Mouse (Mus musculus) embryonic facial prominence, embryonic 14.5 days (tissue): Measurements from ENCODE around the gene D930007J09Rik. TPM values are rescaled to one million over a fixed set of nuclear protein-coding genes. Genes with fewer than 3 reads are reported as not detected.
A peak's percentile ranks its signal among the peaks of the same experiment; 100 is the strongest.

ENCODE experiments used
- ATAC-seq: fragments of 200-750 bp; cut with Nextera tagmentation; 2 replicates; pipeline ENCODE4 v1.8.0; 2017; ENCODE audit warnings: low read depth, moderate number of reproducible peaks, moderate TSS enrichment
- DNase-seq: peaks from one replicate; pipeline ENCODE4 v3.0.0-alpha.2; 2015; ENCODE audit warnings: low spot score
- H3K27ac ChIP-seq: fragments of 300-500 bp; sonication (generic); replicated peaks from 2 replicates; pipeline ENCODE4 v1.5.1; 2014; ENCODE audit warnings: low read depth, mild to moderate bottlenecking, low read length, moderate library complexity
- H3K27me3 ChIP-seq: fragments of 300-500 bp; sonication (generic); replicated peaks from 2 replicates; pipeline ENCODE4 v1.6.1; 2014; ENCODE audit warnings: low read length; ENCODE audit not compliant: control insufficient read depth, insufficient read depth
- H3K36me3 ChIP-seq: fragments of 300-500 bp; sonication (generic); 2 replicates; pipeline ENCODE4 v1.6.1; 2014; ENCODE audit warnings: low read length, mixed read lengths; ENCODE audit not compliant: control insufficient read depth, insufficient read depth
- H3K4me1 ChIP-seq: fragments of 300-500 bp; sonication (generic); 2 replicates; pipeline ENCODE4 v1.6.1; 2014; ENCODE audit warnings: antibody characterized with exemption, low read length; ENCODE audit not compliant: control insufficient read depth, insufficient read depth
- H3K4me2 ChIP-seq: fragments of 300-500 bp; sonication (generic); 2 replicates; pipeline ENCODE4 v1.6.1; 2014; ENCODE audit warnings: low read depth, mild to moderate bottlenecking, low read length, moderate library complexity, mixed read lengths
- H3K4me3 ChIP-seq: fragments of 300-500 bp; sonication (generic); 2 replicates; pipeline ENCODE4 v1.5.1; 2014; ENCODE audit warnings: low read depth, mild to moderate bottlenecking, low read length
- H3K9ac ChIP-seq: fragments of 300-500 bp; sonication (generic); 2 replicates; pipeline ENCODE4 v1.6.1; 2014; ENCODE audit warnings: low read depth, mild to moderate bottlenecking, low read length, moderate library complexity, mixed read lengths
- H3K9me3 ChIP-seq: fragments of 300-500 bp; sonication (generic); 2 replicates; pipeline ENCODE4 v1.6.1; 2016; ENCODE audit warnings: low read length; ENCODE audit not compliant: control insufficient read depth
- WGBS: fragments of 180-500 bp; shearing (Covaris S2); extraction: QIAGEN DNeasy Blood & Tissue Kit; methylation state at CpG from one replicate; pipeline ENCODE4 v1.1.7; 2014; 5-methylcytosine and 5-hydroxymethylcytosine counted together
- polyA plus RNA-seq: library from polyadenylated mRNA; unstranded; fragments of >200 nt; fragmentation: Nextera tagmentation; extraction: Ambion mirVana; gene quantifications from 2 replicates; pipeline ENCODE4 v1.2.1, GENCODE M21; 2014

The D930007J09Rik gene
- not detected in 2 replicates for polyA plus RNA-seq

- Histone ChIP-seq H3K4me2 (peak within 1 kb of the TSS; percentile 89), H3K9ac (peak within 1 kb of the TSS; percentile 84), H3K4me3 (peak within 1 kb of the TSS; percentile 86), H3K9me3 (no peaks in the 10 kb centered on the region), H3K4me1 (peaks cover 18% of the 10 kb centered on the region), H3K27me3 (no peaks in the 10 kb centered on the region), H3K27ac (peak within 1 kb of the TSS; percentile 86), H3K36me3 (peaks cover 17% of the 10 kb centered on the region)
- ATAC-seq (peak; percentile 38), DNase-seq (peak; percentile 42)
- 0% methylated on average over 69 of the region's 95 CpGs for WGBS
These were observed at the start of gene D930007J09Rik for GRCm38 (mm10) chr13:32802259-32803081. D930007J09Rik (minus strand) TSS chr13:32802849.

- WGBS, result 14% methylated on average over 7 of the region's 7 CpGs
- Histone ChIP-seq H3K4me1 (no peaks in the 10 kb centered on the region; the same call in 1 of the 2 replicates), H3K4me3 (no peak overlapping the region), H3K27ac (no peak overlapping the region), H3K4me2 (no peak overlapping the region), H3K36me3 (no peaks in the 10 kb centered on the region), H3K27me3 (no peaks in the 10 kb centered on the region), H3K9ac (no peak overlapping the region), H3K9me3 (no peaks in the 10 kb centered on the region)
- ATAC-seq, result no peak
- peak; percentile 72 for DNase-seq
These were observed 49.3 kb upstream of the D930007J09Rik start for GRCm38 (mm10) chr13:32851967-32852366.

- no peaks in the 10 kb centered on the region for H3K36me3 ChIP-seq
- ATAC-seq, result peak; percentile 74; the same call in 1 of the 2 replicates
- no peaks in the 10 kb centered on the region; the same call in 1 of the 2 replicates for H3K4me1 ChIP-seq
- WGBS, result 55% methylated on average over 10 of the region's 10 CpGs
- H3K27ac ChIP-seq, result no peak within 1 kb of the TSS
- no peaks in the 10 kb centered on the region for H3K9me3 ChIP-seq
- H3K27me3 ChIP-seq, result no peaks in the 10 kb centered on the region
- peak; percentile 90 for DNase-seq
- peak within 1 kb of the TSS; percentile 32; the same call in 1 of the 2 replicates for H3K4me2 ChIP-seq
- no peak within 1 kb of the TSS for H3K4me3 ChIP-seq
- H3K9ac ChIP-seq, result no peak within 1 kb of the TSS
These were observed 48.2 kb upstream of the D930007J09Rik start, which contains the start of gene Serpinb1a for GRCm38 (mm10) chr13:32850668-32851404. Serpinb1a (minus strand) TSS chr13:32851185.

GRCm38 (mm10) chr13:32850156-32850555 lies 47.5 kb upstream of the D930007J09Rik start:
- ATAC-seq, result no peak
- Histone ChIP-seq H3K4me3 (no peak overlapping the region), H3K27ac (no peak overlapping the region), H3K36me3 (no peaks in the 10 kb centered on the region), H3K27me3 (no peaks in the 10 kb centered on the region), H3K9ac (no peak overlapping the region), H3K4me2 (no peak overlapping the region), H3K9me3 (no peaks in the 10 kb centered on the region), H3K4me1 (no peaks in the 10 kb centered on the region; the same call in 1 of the 2 replicates)
- peak; percentile 35 for DNase-seq
- WGBS, result 73% methylated on average over 1 of the region's 1 CpGs

- Histone ChIP-seq H3K4me1 (no peaks in the 10 kb centered on the region; the same call in 1 of the 2 replicates), H3K9me3 (no peaks in the 10 kb centered on the region), H3K9ac (no peak overlapping the region), H3K27ac (no peak overlapping the region), H3K27me3 (no peaks in the 10 kb centered on the region), H3K4me2 (no peak overlapping the region), H3K4me3 (no peak overlapping the region), H3K36me3 (no peaks in the 10 kb centered on the region)
- DNase-seq, result no peak
- ATAC-seq, result no peak
These were observed 47.0 kb upstream of the D930007J09Rik start for GRCm38 (mm10) chr13:32849531-32850123.

- Histone ChIP-seq H3K27ac (no peak overlapping the region), H3K9me3 (no peaks in the 10 kb centered on the region), H3K36me3 (no peaks in the 10 kb centered on the region), H3K4me1 (no peaks in the 10 kb centered on the region; the same call in 1 of the 2 replicates), H3K4me3 (no peak overlapping the region), H3K9ac (no peak overlapping the region), H3K4me2 (no peak overlapping the region), H3K27me3 (no peaks in the 10 kb centered on the region)
- no peak for ATAC-seq
- 61% methylated on average over 4 of the region's 4 CpGs for WGBS
- DNase-seq, result no peak
These were observed 46.4 kb upstream of the D930007J09Rik start for GRCm38 (mm10) chr13:32849092-32849491.

GRCm38 (mm10) chr13:32846221-32846620 lies 43.6 kb upstream of the D930007J09Rik start:
- DNase-seq (no peak), ATAC-seq (no peak)
- Histone ChIP-seq H3K9me3 (no peaks in the 10 kb centered on the region), H3K36me3 (no peaks in the 10 kb centered on the region), H3K9ac (no peak overlapping the region), H3K4me3 (no peak overlapping the region), H3K4me1 (no peaks in the 10 kb centered on the region; the same call in 1 of the 2 replicates), H3K4me2 (no peak overlapping the region), H3K27ac (no peak overlapping the region), H3K27me3 (no peaks in the 10 kb centered on the region)

- Histone ChIP-seq H3K4me1 (no peaks in the 10 kb centered on the region), H3K36me3 (no peaks in the 10 kb centered on the region), H3K9me3 (no peaks in the 10 kb centered on the region), H3K9ac (no peak overlapping the region), H3K27ac (no peak overlapping the region), H3K27me3 (no peaks in the 10 kb centered on the region), H3K4me2 (no peak overlapping the region), H3K4me3 (no peak overlapping the region)
- no peak for ATAC-seq
- DNase-seq, result no peak
- 86% methylated on average over 3 of the region's 3 CpGs for WGBS
These were observed 38.7 kb upstream of the D930007J09Rik start for GRCm38 (mm10) chr13:32841349-32841748.
